7 mouse cellular contexts compared by ENCODE assay signal in genomic region chr11:120598283-120598989, GRCm38 (mm10). TPM values are rescaled to one million over a fixed set of nuclear protein-coding genes. Genes with fewer than 3 reads are reported as not detected.
DNase-seq lines count a peak whose midpoint lies in the region; ATAC-seq lines count a peak whose summit lies in the region.

TSS of gene Alyref (minus strand) at chr11:120598365.
TSS of gene Anapc11 (plus strand) at chr11:120598421.

- peaks cover 57% of the 10 kb centered on the region for H3K36me3 ChIP-seq in embryonic facial prominence, embryonic 12.5 days
- peaks cover 27% of the 10 kb centered on the region for H3K36me3 ChIP-seq in limb, embryonic 11.5 days (ENCODE audit: control insufficient read depth, insufficient read depth, low read length)
- peaks cover 54% of the 10 kb centered on the region for H3K36me3 ChIP-seq in midbrain, embryonic 14.5 days (ENCODE audit: control insufficient read depth, insufficient read depth, low read length)

- WGBS in embryonic facial prominence, embryonic 12.5 days, result under 1% methylated on average over 87 of the region's 88 CpGs
- WGBS in limb, embryonic 11.5 days, result under 1% methylated on average over 88 of the region's 88 CpGs
- WGBS in midbrain, embryonic 14.5 days, result under 1% methylated on average over 88 of the region's 88 CpGs

- peak within 1 kb of the TSS; percentile 93 for H3K27ac ChIP-seq in embryonic facial prominence, embryonic 12.5 days
- peak within 1 kb of the TSS; percentile 85 for H3K27ac ChIP-seq in limb, embryonic 11.5 days (replicated peaks; ENCODE audit: low read depth, low read length)
- peak within 1 kb of the TSS; percentile 88 for H3K27ac ChIP-seq in midbrain, embryonic 14.5 days (replicated peaks; ENCODE audit: low read depth, low read length)

- H3K9ac ChIP-seq in embryonic facial prominence, embryonic 12.5 days, result peak within 1 kb of the TSS; percentile 100
- peak within 1 kb of the TSS; percentile 100 for H3K9ac ChIP-seq in limb, embryonic 11.5 days (ENCODE audit: low read length)
- H3K9ac ChIP-seq in midbrain, embryonic 14.5 days (replicated peaks; ENCODE audit: low read length), result peak within 1 kb of the TSS; percentile 97

- peaks cover 22% of the 10 kb centered on the region for H3K4me1 ChIP-seq in embryonic facial prominence, embryonic 12.5 days
- peaks cover 14% of the 10 kb centered on the region for H3K4me1 ChIP-seq in limb, embryonic 11.5 days (ENCODE audit: control insufficient read depth, insufficient read depth, low read length)
- H3K4me1 ChIP-seq in midbrain, embryonic 14.5 days (ENCODE audit: control insufficient read depth, insufficient read depth, low read length), result peaks cover 17% of the 10 kb centered on the region

- H3K27me3 ChIP-seq in embryonic facial prominence, embryonic 12.5 days, result no peaks in the 10 kb centered on the region
- H3K27me3 ChIP-seq in limb, embryonic 11.5 days (ENCODE audit: control insufficient read depth, insufficient read depth, low read length), result no peaks in the 10 kb centered on the region
- no peaks in the 10 kb centered on the region for H3K27me3 ChIP-seq in midbrain, embryonic 14.5 days (ENCODE audit: control insufficient read depth, insufficient read depth, low read length)

- H3K4me3 ChIP-seq in embryonic facial prominence, embryonic 12.5 days, result peak within 1 kb of the TSS; percentile 99
- peak within 1 kb of the TSS; percentile 96 for H3K4me3 ChIP-seq in limb, embryonic 11.5 days (ENCODE audit: low read depth, low read length)
- H3K4me3 ChIP-seq in midbrain, embryonic 14.5 days (replicated peaks; ENCODE audit: low read depth, low read length), result peak within 1 kb of the TSS; percentile 98

- peak; percentile 94 for ATAC-seq in embryonic facial prominence, embryonic 12.5 days (ENCODE audit: insufficient number of reproducible peaks, insufficient read depth, low FRiP score, low TSS enrichment)
- ATAC-seq in limb, embryonic 11.5 days (ENCODE audit: insufficient number of reproducible peaks, low FRiP score, low TSS enrichment, low read depth), result peak; percentile 96
- ATAC-seq in midbrain, embryonic 14.5 days (ENCODE audit: low FRiP score, low TSS enrichment), result peak; percentile 99

- H3K4me2 ChIP-seq in embryonic facial prominence, embryonic 12.5 days (replicated peaks), result peak within 1 kb of the TSS; percentile 97
- peak within 1 kb of the TSS; percentile 95 for H3K4me2 ChIP-seq in limb, embryonic 11.5 days (ENCODE audit: low read depth, severe bottlenecking)
- peak within 1 kb of the TSS; percentile 96 for H3K4me2 ChIP-seq in midbrain, embryonic 14.5 days (ENCODE audit: low read length)

- H3K9me3 ChIP-seq in embryonic facial prominence, embryonic 12.5 days, result no peaks in the 10 kb centered on the region
- H3K9me3 ChIP-seq in limb, embryonic 11.5 days (ENCODE audit: control insufficient read depth, low read length), result no peaks in the 10 kb centered on the region
- H3K9me3 ChIP-seq in midbrain, embryonic 14.5 days (ENCODE audit: control insufficient read depth, low read length), result no peaks in the 10 kb centered on the region

- peak; percentile 96 for DNase-seq in adrenal gland, postnatal 25 days
- peak; percentile 99 for DNase-seq in heart, adult 11 months
- peak; percentile 93 for DNase-seq in kidney, adult 18-20 months
- peak; percentile 95 for DNase-seq in limb, embryonic 11.5 days (ENCODE audit: low spot score)
- DNase-seq in midbrain, embryonic 14.5 days, result peak; percentile 99
- peak; percentile 89 to 91 for DNase-seq in spleen, adult 18-20 months

RNA-seq across cellular contexts. Expression of gene Alyref, which starts in this region (rescaled TPM):
- total RNA-seq in adrenal gland, postnatal 25 days (2021), result 101 and 105 TPM in 2 replicates
- polyA plus RNA-seq in embryonic facial prominence, embryonic 12.5 days (2016; fragmentation: Nextera tagmentation; extraction: Ambion mirVana), result 683 and 688 TPM in 2 replicates
- 810 and 850 TPM in 2 replicates for polyA plus RNA-seq in limb, embryonic 11.5 days (2014; fragmentation: Nextera tagmentation; extraction: Ambion mirVana)
- 277 and 282 TPM in 2 replicates for polyA plus RNA-seq in midbrain, embryonic 14.5 days (2014; fragmentation: Nextera tagmentation; extraction: Ambion mirVana)

RNA-seq across cellular contexts. Expression of gene Anapc11, which starts in this region (rescaled TPM):
- total RNA-seq in adrenal gland, postnatal 25 days (2021), result 81.5 and 102 TPM in 2 replicates
- polyA plus RNA-seq in embryonic facial prominence, embryonic 12.5 days (2016; fragmentation: Nextera tagmentation; extraction: Ambion mirVana), result 191 and 198 TPM in 2 replicates
- 214 and 223 TPM in 2 replicates for polyA plus RNA-seq in limb, embryonic 11.5 days (2014; fragmentation: Nextera tagmentation; extraction: Ambion mirVana)
- 210 and 266 TPM in 2 replicates for polyA plus RNA-seq in midbrain, embryonic 14.5 days (2014; fragmentation: Nextera tagmentation; extraction: Ambion mirVana)

Comparison
In these comparisons a context has a peak if more than half of its experiments do, and no peak if none do; other contexts are left out.
1. Peak in every context shown above with its lines: DNase-seq, ATAC-seq, H3K4me3 ChIP-seq and H3K27ac ChIP-seq.